Mouse (Mus musculus): ENCODE results near the gene Npff. TPM values are rescaled to one million over a fixed set of nuclear protein-coding genes. Genes with fewer than 3 reads are reported as not detected.
A peak's percentile ranks its signal among the peaks of the same experiment; 100 is the strongest.

Npff gene
- total and polyA plus RNA-seq, 2 experiments from 2014 or later: 3.1 to 4.6 TPM

- Histone ChIP-seq H3K9ac (replicated peaks; ENCODE audit: low read length) (no peak overlapping the region), H3K36me3 (ENCODE audit: insufficient read depth, low read length) (peaks cover 5% of the 10 kb centered on the region), H3K4me1 (ENCODE audit: insufficient read depth, low read length) (peaks cover 8% of the 10 kb centered on the region; the same call in 1 of the 2 replicates), H3K9me3 (ENCODE audit: low read length) (no peaks in the 10 kb centered on the region), H3K4me3 (ENCODE audit: low read length) (no peak overlapping the region), H3K27ac (no peak overlapping the region), H3K4me2 (ENCODE audit: low read depth, low read length) (no peak overlapping the region), H3K27me3 (ENCODE audit: insufficient read depth, low read length) (no peaks in the 10 kb centered on the region)
- TF ChIP-seq CTCF (IDR thresholded peaks at IDR 0.05; ENCODE audit: low read depth): no peak
- no peak for DNase-seq (ENCODE audit: low spot score)
- no peak for ATAC-seq
- WGBS: 91% methylated on average over 4 of the region's 4 CpGs
Measured at GRCm38 (mm10) chr15:102521480-102521879, 3.3 kb downstream of the Npff start.

- peaks cover 14% of the 10 kb centered on the region for H3K4me1 ChIP-seq (ENCODE audit: insufficient read depth, low read length)
- 84% methylated on average over 4 of the region's 4 CpGs for WGBS
- H3K27ac ChIP-seq: no peak overlapping the region
- H3K27me3 ChIP-seq (ENCODE audit: insufficient read depth, low read length): no peaks in the 10 kb centered on the region
- TF ChIP-seq CTCF (IDR thresholded peaks at IDR 0.05; ENCODE audit: low read depth): no peak
- H3K9me3 ChIP-seq (ENCODE audit: low read length): no peaks in the 10 kb centered on the region
- H3K4me2 ChIP-seq (ENCODE audit: low read depth, low read length): no peak overlapping the region
- ATAC-seq (no peak), DNase-seq (ENCODE audit: low spot score) (no peak)
- H3K4me3 ChIP-seq (ENCODE audit: low read length): no peak overlapping the region
- peaks cover 5% of the 10 kb centered on the region for H3K36me3 ChIP-seq (ENCODE audit: insufficient read depth, low read length)
- no peak overlapping the region for H3K9ac ChIP-seq (replicated peaks; ENCODE audit: low read length)
Measured at GRCm38 (mm10) chr15:102520416-102520815, 4.3 kb downstream of the Npff start.

GRCm38 (mm10) chr15:102519211-102520141 lies 5.3 kb downstream of the Npff start:
- Histone ChIP-seq H3K4me3 (ENCODE audit: low read length) (peak overlapping the region; percentile 76), H3K36me3 (ENCODE audit: insufficient read depth, low read length) (peaks cover 5% of the 10 kb centered on the region), H3K4me2 (ENCODE audit: low read depth, low read length) (peak overlapping the region; percentile 95), H3K4me1 (ENCODE audit: insufficient read depth, low read length) (peaks cover 16% of the 10 kb centered on the region), H3K27me3 (ENCODE audit: insufficient read depth, low read length) (no peaks in the 10 kb centered on the region), H3K27ac (peak overlapping the region; percentile 99), H3K9me3 (ENCODE audit: low read length) (no peaks in the 10 kb centered on the region), H3K9ac (replicated peaks; ENCODE audit: low read length) (peak overlapping the region; percentile 75)
- 65% methylated on average over 15 of the region's 17 CpGs for WGBS
- DNase-seq (ENCODE audit: low spot score) (no peak), ATAC-seq (no peak)
- no peak for TF ChIP-seq CTCF (IDR thresholded peaks at IDR 0.05; ENCODE audit: low read depth)

GRCm38 (mm10) chr15:102518859-102519201 lies 5.9 kb downstream of the Npff start:
- WGBS: 17% methylated on average over 9 of the region's 9 CpGs
- no peak for DNase-seq (ENCODE audit: low spot score)
- H3K9me3 ChIP-seq (ENCODE audit: low read length): no peaks in the 10 kb centered on the region
- H3K27me3 ChIP-seq (ENCODE audit: insufficient read depth, low read length): no peaks in the 10 kb centered on the region
- TF ChIP-seq CTCF (IDR thresholded peaks at IDR 0.05; ENCODE audit: low read depth): no peak
- peak overlapping the region; percentile 95 for H3K4me2 ChIP-seq (ENCODE audit: low read depth, low read length)
- H3K4me3 ChIP-seq (ENCODE audit: low read length): peak overlapping the region; percentile 76
- H3K9ac ChIP-seq (replicated peaks; ENCODE audit: low read length): peak overlapping the region; percentile 75
- H3K27ac ChIP-seq: peak overlapping the region; percentile 99
- ATAC-seq: no peak
- H3K36me3 ChIP-seq (ENCODE audit: insufficient read depth, low read length): peaks cover 5% of the 10 kb centered on the region
- peaks cover 16% of the 10 kb centered on the region for H3K4me1 ChIP-seq (ENCODE audit: insufficient read depth, low read length)

- peak; percentile 93 for ATAC-seq
- Histone ChIP-seq H3K4me1 (ENCODE audit: insufficient read depth, low read length) (peaks cover 16% of the 10 kb centered on the region), H3K27ac (peak within 1 kb of the TSS; percentile 99), H3K9ac (replicated peaks; ENCODE audit: low read length) (peak within 1 kb of the TSS; percentile 79), H3K27me3 (ENCODE audit: insufficient read depth, low read length) (no peaks in the 10 kb centered on the region), H3K4me3 (ENCODE audit: low read length) (peak within 1 kb of the TSS; percentile 76), H3K36me3 (ENCODE audit: insufficient read depth, low read length) (peaks cover 5% of the 10 kb centered on the region), H3K4me2 (ENCODE audit: low read depth, low read length) (peak within 1 kb of the TSS; percentile 95), H3K9me3 (ENCODE audit: low read length) (no peaks in the 10 kb centered on the region)
- no peak for TF ChIP-seq CTCF (IDR thresholded peaks at IDR 0.05; ENCODE audit: low read depth)
- peak; percentile 100 for DNase-seq (ENCODE audit: low spot score)
- WGBS: under 1% methylated on average over 60 of the region's 60 CpGs
Measured at GRCm38 (mm10) chr15:102517976-102518858, 6.5 kb downstream of the Npff start, which contains the start of gene Tarbp2. Gene Tarbp2 (plus strand): TSS chr15:102518192.

GRCm38 (mm10) chr15:102517631-102517975 lies 7.1 kb downstream of the Npff start:
- Histone ChIP-seq H3K4me2 (ENCODE audit: low read depth, low read length) (peak overlapping the region; percentile 95), H3K4me3 (ENCODE audit: low read length) (peak overlapping the region; percentile 76), H3K9ac (replicated peaks; ENCODE audit: low read length) (peak overlapping the region; percentile 79), H3K9me3 (ENCODE audit: low read length) (no peaks in the 10 kb centered on the region), H3K27ac (peak overlapping the region; percentile 99), H3K27me3 (ENCODE audit: insufficient read depth, low read length) (no peaks in the 10 kb centered on the region), H3K36me3 (ENCODE audit: insufficient read depth, low read length) (peaks cover 5% of the 10 kb centered on the region), H3K4me1 (ENCODE audit: insufficient read depth, low read length) (peaks cover 16% of the 10 kb centered on the region)
- DNase-seq (ENCODE audit: low spot score) (no peak), ATAC-seq (no peak)
- TF ChIP-seq CTCF (IDR thresholded peaks at IDR 0.05; ENCODE audit: low read depth): no peak
- WGBS: under 1% methylated on average over 10 of the region's 10 CpGs
